Mouse (Mus musculus) heart, postnatal 14 days (tissue): ENCODE measurements at regions not wholly inside any gene's neighbourhood (a gene's known extent, or its start where the extent isn't known, plus 50 kb on each side); places are given as distances from the start of the nearest gene placed in this dataset.
A peak's percentile ranks its signal among the peaks of the same experiment; 100 is the strongest.

Experiments used
- DNase-seq, 2 experiments: peaks; one replicate each; pipeline ENCODE4 v3.0.0; 2021 to 2022
- intact Hi-C: fragments of 180-260 bp; cut with DNase I; formaldehyde crosslinking; loops from one replicate; pipeline ENCODE4 v1.15.1; 2025

DNA sequence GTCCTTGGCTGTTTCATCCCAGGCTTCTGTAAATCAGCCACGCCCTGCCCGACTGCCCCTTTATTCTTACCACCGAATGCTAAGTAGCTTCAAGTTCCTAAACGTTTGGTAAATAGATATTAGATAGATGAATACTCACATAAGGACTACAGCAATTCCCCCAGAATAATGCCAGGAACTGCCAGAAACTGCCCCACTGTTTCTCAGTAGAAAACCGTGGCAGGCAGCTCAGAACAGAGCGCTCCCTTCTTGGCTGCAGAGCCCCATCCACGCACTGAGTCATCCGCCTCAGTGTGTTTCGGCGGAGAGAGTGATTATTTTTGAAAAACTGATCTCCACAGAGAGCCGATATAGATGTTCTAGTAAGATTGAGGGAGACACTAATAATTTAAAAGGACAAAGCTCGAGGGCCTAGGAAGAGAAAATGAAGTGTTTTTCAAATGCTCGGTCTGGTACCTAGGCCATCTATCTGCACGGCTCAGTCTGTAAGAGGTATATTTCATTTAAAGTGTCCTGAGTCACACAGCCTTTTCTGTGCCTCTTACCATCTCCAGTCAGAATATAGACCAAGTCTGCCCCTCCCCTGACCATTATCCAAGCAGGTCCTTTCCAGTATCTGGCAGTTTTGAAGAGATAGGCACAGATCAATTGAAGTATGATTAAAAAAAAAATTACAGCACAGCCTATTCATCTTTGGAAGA is 94.4 kb upstream of the Gm47985 start:
- intact Hi-C loops, result no loop called here

GRCm38 (mm10) chr1:151088535-151089125 is 93.7 kb upstream of the Gm47985 start:
- intact Hi-C loops, result no loop called here

More for the DNA sequence above, 94.4 kb upstream of the Gm47985 start:
- DNase-seq, result no peak

GRCm38 (mm10) chr1:151092035-151092434 is 90.3 kb upstream of the Gm47985 start:
- DNase-seq, result no peak
- intact Hi-C loops, result no loop called here

More at GRCm38 (mm10) chr1:151088535-151089125, 93.7 kb upstream of the Gm47985 start:
- DNase-seq, result no peak

GRCm38 (mm10) chr1:151095344-151096050 is 86.8 kb upstream of the Gm47985 start:
- DNase-seq, result no peak
- intact Hi-C loops, result no loop called here

DNA sequence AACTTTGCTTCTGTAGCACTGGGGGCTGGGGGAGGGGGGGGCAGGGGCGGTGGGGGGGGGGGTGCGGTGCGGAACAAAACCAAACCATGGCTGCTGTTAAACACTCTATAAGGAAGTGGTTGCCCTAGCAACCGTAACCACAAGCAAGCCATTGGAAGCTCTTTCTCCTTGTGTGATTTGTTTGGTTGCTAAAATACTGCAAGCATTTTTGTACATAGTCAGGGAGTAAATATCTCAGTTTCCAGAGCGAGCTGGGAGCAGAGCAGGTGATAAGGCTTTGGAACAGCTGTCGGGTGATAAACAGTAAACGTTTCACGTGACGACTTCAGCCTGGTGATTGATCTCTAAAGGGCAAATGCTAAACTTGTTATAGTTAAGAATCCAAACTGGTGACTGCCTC is 86.3 kb upstream of the Gm47985 start:
- no peak for DNase-seq
- intact Hi-C loops, result no loop called here

DNA sequence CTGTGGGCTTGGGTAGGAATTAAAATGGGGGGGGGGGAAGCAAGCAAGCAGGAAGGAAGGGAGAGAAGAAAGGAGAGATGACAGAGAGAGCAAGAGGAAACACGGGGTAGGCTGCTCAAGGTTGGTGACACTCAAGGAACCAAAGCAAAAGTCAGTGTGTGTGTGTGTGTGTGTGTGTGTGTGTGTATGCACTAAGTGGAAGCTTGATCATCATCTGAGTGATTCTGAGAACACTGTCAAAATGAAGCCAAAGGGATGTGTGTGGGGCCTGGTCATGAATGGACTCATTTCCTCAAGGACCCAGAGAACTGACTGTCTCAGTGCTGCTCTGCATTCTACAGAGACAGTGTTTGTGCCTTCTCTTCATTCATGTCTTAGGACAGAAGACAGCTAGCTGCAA is 84.8 kb upstream of the Gm47985 start:
- intact Hi-C loops, result no loop called here

DNA sequence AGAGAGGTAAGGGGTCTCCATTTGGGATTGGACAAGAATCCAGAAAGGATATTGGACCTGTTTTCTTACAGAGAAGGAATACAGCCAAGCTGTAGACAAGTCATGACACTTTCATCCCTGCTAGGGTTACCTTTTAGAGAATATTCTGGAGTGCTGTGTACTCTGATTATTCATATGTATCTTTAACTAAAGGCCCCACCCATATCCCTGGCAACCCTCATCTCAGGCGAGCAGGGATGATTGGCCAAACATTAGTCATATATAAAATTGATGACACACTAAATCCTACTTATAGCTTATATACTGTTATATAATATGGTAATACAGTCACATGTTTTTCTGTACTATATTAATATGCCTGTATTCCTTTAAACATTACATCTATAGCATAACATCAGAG is 83.6 kb upstream of the Gm47985 start:
- intact Hi-C loops, result no loop called here
- DNase-seq, result no peak

More for the DNA sequence above, 84.8 kb upstream of the Gm47985 start:
- DNase-seq, result no peak

GRCm38 (mm10) chr1:151100565-151101483 is 81.5 kb upstream of the Gm47985 start:
- intact Hi-C loops, result loop anchor here (5.0 kb wide), 1 partner anchor 241 kb away; the partner anchor contains the start of gene Ivns1abp
- no peak for DNase-seq

DNA sequence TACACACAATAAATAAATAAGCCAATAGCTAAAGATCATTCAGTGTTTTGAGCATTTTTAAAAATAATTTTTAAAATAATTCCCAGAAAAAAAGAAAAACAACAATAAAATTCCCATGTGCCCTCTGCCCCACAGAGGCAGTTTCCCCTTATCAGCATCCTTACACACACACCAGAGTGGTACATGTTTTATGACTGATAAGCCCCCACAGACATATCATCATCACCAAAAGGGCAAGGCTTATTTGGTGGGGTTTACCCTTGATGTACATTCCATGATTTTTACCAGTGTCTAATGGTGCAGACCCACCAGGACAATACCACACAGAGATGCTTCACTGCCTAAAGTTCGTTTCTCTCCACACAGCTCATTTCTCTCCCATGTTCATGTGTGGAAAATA is 80.8 kb upstream of the Gm47985 start:
- intact Hi-C loops, result loop anchor here (5.0 kb wide), 1 partner anchor 241 kb away; the partner anchor contains the start of gene Ivns1abp
- DNase-seq, result no peak

DNA sequence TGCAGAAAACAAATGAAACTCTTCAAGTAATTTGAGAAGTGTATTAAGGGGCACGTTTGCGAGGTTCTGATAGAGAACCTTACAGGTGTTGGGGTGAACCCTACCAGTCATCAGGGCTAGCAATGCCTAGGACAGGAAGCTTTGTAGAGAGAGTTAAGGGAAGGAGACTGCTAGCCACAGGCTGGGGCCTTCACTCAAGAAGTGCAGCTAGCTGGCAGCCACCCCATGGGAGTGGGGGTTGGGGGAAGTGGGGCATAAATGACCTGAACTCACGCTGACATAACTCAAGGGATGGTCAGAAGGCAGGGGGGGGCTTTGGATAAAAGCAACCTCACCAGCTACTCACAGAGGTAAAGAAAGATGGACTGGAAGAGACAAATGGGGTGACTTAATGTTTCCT is 80.3 kb upstream of the Gm47985 start:
- no peak for DNase-seq
- intact Hi-C loops, result loop anchor here (5.0 kb wide), 1 partner anchor 240 kb away; the partner anchor contains the start of gene Ivns1abp

GRCm38 (mm10) chr1:151102646-151103391 is 79.5 kb upstream of the Gm47985 start:
- intact Hi-C loops, result loop anchor here (5.0 kb wide), 1 partner anchor 239 kb away; the partner anchor contains the start of gene Ivns1abp
- DNase-seq, result peak in 1 of 2 experiments; percentile 24

GRCm38 (mm10) chr1:151103522-151104037 is 78.8 kb upstream of the Gm47985 start:
- intact Hi-C loops, result loop anchor here (5.0 kb wide), 1 partner anchor 239 kb away; the partner anchor contains the start of gene Ivns1abp
- no peak for DNase-seq

- no peak for DNase-seq
- intact Hi-C loops, result loop anchor here (5.0 kb wide), 1 partner anchor 238 kb away; the partner anchor contains the start of gene Ivns1abp
Measured at GRCm38 (mm10) chr1:151104346-151104745, 78.0 kb upstream of the Gm47985 start.

DNA sequence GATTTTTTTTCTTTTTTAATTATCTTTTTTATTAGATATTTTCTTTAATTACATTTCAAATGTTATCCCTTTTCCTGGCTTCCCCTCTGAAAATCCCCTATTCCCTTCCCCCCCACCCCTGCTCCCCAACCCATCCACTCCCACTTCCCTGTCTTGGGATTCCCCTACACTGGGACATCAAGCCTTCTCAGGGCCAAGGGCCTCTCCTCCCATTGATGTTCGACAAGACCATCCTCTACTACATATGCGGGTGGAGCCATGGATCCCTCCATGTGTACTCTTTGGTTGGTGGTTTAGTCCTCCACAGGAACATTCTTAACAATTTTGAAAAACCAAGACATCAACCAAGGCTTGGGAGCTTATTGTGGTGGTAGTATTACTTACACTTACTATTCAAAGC is 77.5 kb upstream of the Gm47985 start:
- intact Hi-C loops, result loop anchor here (5.0 kb wide), 1 partner anchor 237 kb away; the partner anchor contains the start of gene Ivns1abp
- DNase-seq, result no peak

- DNase-seq, result no peak
Measured at GRCm38 (mm10) chr1:151105251-151105650, 77.1 kb upstream of the Gm47985 start.

GRCm38 (mm10) chr1:151107401-151107800 is 74.9 kb upstream of the Gm47985 start:
- no peak for DNase-seq
- intact Hi-C loops, result no loop called here

More at GRCm38 (mm10) chr1:151105251-151105650, 77.1 kb upstream of the Gm47985 start:
- intact Hi-C loops, result no loop called here

DNA sequence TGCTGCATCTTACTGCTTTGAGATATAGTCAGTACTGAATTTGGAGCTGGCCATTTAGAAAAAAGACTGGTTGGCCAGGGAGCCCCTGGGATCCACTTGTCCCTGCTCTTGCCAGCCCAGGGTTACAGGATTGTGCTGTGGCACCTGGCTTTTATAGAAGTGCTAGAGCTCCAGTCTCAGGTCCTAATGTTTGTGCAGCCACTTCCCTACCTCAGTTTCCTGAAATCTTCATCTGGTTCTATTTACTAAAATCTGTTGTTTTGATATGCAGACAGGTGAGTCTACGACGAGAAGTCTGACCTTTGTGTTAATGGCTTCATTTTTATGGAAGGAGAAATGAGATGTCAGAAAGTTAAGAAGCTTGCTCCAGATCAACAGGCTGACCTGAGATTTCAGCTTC is 73.0 kb upstream of the Gm47985 start:
- intact Hi-C loops, result no loop called here
- no peak for DNase-seq

DNA sequence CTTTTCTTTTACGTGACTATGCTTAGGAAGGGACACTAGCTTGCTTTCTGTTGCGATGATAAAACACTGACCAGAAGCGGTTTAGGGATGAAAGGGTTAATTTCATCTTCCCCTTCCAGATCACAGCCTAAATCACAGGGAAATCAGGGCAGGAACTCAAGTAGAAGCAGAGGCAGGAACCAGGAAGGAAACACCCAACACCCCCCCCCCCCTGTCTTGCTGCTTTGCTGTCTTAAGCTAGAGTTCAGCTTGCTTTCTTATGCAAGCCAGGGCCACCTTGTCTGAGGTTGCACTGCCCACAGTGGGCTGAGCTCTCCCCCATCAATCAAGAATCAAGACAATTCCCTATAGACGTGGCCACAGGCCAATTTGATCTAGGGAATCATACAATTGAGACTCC is 71.9 kb upstream of the Gm47985 start:
- intact Hi-C loops, result no loop called here
- DNase-seq, result no peak

DNA sequence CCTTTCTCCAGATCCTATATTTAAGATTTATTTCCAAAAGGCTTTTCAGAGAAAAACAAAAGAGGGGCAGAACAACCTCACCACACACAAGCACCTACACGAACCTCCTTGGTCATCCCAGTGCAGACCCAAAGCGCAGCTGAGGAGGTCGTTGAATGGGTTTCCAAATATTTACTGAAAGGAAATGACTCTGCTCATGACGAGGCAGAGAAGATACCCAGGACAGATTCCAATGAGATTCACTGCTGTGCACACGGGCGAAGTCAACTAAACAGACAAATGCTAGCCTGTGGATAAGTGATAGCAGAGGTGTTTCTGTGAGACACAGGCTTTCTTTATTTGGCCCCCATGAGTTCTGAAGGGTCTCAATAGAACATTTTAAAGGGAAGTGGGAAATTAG is 70.7 kb upstream of the Gm47985 start:
- no peak for DNase-seq
- intact Hi-C loops, result no loop called here
